Mouse (Mus musculus) mesoderm, embryonic 11.5 days (tissue): ENCODE measurements around the gene Gins2.

Source experiments
- DNase-seq: peaks from one replicate; pipeline ENCODE4 v3.0.0-alpha.2; 2012; ENCODE audit warnings: low read depth, low spot score

Gins2 gene

GRCm38 (mm10) chr8:120565151-120565711 is 23.9 kb downstream of the Gins2 start:
- peak; percentile 64 for DNase-seq

GRCm38 (mm10) chr8:120563851-120564837 is 25.0 kb downstream of the Gins2 start:
- peak; percentile 49 for DNase-seq

GRCm38 (mm10) chr8:120563348-120563724 is 25.8 kb downstream of the Gins2 start:
- DNase-seq = peak; percentile 57

GRCm38 (mm10) chr8:120562680-120563347 is 26.3 kb downstream of the Gins2 start:
- no peak for DNase-seq

- no peak for DNase-seq
Observed at GRCm38 (mm10) chr8:120561539-120562435, 27.3 kb downstream of the Gins2 start.

GRCm38 (mm10) chr8:120560535-120560934 is 28.6 kb downstream of the Gins2 start:
- no peak for DNase-seq

- DNase-seq = no peak
Observed at GRCm38 (mm10) chr8:120559654-120560053, 29.4 kb downstream of the Gins2 start.

GRCm38 (mm10) chr8:120558162-120558561 is 30.9 kb downstream of the Gins2 start:
- no peak for DNase-seq

GRCm38 (mm10) chr8:120557170-120557965 is 31.7 kb downstream of the Gins2 start:
- no peak for DNase-seq

GRCm38 (mm10) chr8:120556198-120556892 is 32.8 kb downstream of the Gins2 start:
- DNase-seq = no peak

GRCm38 (mm10) chr8:120554466-120555039 is 34.6 kb downstream of the Gins2 start:
- no peak for DNase-seq

GRCm38 (mm10) chr8:120553441-120554123 is 35.5 kb downstream of the Gins2 start:
- DNase-seq = no peak

- no peak for DNase-seq
Observed at GRCm38 (mm10) chr8:120552509-120552908, 36.6 kb downstream of the Gins2 start.

GRCm38 (mm10) chr8:120551677-120551980 is 37.5 kb downstream of the Gins2 start:
- DNase-seq = no peak

GRCm38 (mm10) chr8:120550937-120551676 is 38.0 kb downstream of the Gins2 start:
- DNase-seq = no peak

GRCm38 (mm10) chr8:120550430-120550829 is 38.7 kb downstream of the Gins2 start:
- DNase-seq = no peak

GRCm38 (mm10) chr8:120549922-120550321 is 39.2 kb downstream of the Gins2 start:
- no peak for DNase-seq

- no peak for DNase-seq
Observed at GRCm38 (mm10) chr8:120549321-120549921, 39.7 kb downstream of the Gins2 start.
